Mouse (Mus musculus) spleen, postnatal 10 days (tissue): ENCODE measurements around the gene Prkca.
A peak's percentile ranks its signal among the peaks of the same experiment; 100 is the strongest.

Source experiments
- DNase-seq, 2 experiments: peaks; one replicate each; pipeline ENCODE4 v3.0.0; 2021 to 2022; ENCODE audit warnings: low spot score in 2 of 2

The Prkca gene

DNA sequence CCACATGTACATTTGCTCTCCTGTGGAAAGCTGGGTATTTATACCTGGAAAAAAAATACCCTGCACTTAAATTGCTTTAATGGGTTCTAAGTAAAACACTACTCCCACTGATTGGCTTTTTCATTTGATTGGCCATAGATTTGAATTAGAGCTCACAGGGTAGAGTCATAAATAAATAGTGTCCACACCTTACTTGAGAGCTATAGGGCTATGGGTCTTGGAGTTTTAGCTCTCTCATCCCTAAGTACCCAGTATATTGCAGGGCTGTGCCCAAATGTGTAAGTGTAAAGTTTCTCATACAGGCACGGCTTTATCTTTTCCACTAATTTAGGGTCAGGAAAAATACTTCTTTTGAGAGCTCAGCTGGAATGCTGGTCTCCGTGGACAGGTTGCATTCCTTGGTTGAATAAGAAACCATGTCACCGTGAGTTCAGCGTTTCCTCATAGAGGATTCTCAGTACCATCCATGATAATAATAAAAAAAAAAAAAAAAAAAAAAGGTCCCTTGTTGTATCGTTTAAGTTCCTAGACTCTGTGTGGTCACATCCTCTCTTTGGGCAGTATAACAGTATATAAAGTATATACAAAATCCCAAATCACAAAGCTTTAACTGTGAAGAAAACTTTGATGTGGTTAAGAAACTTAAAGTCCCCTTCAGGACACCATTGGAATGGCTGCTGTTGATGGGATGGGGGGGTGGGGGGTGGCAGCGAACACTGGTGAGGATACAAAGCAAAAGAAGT is 82.8 kb downstream of the Prkca start:
- DNase-seq, result no peak

DNA sequence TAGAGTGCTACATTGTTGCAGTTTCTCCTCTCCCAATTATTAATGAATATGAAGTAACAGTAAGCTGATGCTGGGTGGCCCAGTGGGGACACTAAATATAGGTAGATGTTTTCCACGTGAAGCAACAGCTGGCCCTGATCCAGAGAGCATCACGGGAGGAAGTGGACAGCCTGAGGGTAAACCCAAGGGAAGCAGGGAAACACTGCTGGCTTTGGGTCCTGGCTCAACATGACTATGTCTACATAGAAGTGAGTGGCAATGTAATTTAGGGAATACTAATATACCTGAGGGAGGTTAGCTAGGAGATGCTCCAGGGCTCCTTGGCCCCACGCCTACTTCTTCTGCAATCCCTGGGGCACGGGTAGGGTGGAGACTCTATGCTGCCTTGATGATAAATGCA is 84.3 kb downstream of the Prkca start:
- no peak for DNase-seq

DNA sequence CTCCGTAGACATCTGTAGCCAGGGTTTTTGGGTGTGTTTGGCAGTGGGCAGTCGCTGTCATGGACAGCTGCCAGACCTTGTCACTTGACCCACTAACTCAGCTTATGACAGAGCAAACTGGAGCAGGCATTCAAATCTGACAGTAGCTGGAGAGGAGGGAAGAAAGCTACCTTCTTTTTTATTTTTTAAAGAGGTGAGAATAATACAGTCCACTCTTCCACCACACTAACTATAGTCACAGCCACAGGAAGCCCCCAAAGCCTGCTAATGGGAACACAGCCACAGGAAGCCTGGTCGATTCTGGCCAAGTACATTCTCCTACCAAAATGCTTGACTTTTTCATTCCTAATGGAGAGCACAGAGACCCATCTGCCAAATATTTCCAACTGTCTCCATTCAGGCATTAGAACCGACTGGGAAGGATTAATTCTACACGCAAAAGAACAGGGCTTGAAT is 84.9 kb downstream of the Prkca start:
- DNase-seq, result no peak

DNA sequence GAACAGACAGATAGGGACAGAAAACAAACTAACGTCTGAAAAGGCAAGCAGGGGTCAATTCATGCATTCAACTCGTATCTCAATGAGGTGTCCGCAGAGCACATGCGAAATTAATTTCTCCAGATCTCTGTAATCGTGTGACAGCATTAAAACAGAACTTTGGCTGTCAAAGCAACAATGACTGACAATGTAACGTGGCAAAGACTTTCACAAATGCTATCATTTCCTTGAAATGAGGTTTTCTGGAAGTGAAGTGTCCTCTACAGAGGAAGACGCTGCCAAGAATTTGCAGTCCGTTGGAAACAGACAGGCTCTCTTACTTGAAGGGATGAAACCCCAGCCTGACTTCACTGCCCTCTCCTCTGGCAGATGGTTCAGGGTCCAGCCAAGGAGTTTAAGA is 85.8 kb downstream of the Prkca start:
- DNase-seq, result no peak

DNA sequence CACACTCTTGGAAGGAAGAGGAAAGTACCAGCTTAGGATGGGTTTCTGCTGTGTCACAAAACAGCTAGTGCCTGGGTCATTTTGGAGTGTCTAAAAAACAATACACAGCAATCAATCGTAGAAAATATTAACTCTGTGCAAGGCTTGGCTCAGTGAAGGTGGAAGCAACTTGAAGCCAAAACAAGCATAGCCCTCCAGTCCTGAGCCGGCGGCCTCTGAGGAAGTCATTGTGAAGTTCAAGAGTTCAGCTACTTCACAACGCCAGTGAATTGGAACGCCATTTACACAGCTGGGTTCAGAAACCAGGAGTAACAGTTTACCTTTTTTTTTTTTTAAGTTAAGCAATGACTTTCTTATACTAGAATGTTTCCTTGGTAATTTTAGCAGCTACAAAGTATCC is 89.0 kb downstream of the Prkca start:
- DNase-seq, result peak in 1 of 2 experiments; percentile 36

DNA sequence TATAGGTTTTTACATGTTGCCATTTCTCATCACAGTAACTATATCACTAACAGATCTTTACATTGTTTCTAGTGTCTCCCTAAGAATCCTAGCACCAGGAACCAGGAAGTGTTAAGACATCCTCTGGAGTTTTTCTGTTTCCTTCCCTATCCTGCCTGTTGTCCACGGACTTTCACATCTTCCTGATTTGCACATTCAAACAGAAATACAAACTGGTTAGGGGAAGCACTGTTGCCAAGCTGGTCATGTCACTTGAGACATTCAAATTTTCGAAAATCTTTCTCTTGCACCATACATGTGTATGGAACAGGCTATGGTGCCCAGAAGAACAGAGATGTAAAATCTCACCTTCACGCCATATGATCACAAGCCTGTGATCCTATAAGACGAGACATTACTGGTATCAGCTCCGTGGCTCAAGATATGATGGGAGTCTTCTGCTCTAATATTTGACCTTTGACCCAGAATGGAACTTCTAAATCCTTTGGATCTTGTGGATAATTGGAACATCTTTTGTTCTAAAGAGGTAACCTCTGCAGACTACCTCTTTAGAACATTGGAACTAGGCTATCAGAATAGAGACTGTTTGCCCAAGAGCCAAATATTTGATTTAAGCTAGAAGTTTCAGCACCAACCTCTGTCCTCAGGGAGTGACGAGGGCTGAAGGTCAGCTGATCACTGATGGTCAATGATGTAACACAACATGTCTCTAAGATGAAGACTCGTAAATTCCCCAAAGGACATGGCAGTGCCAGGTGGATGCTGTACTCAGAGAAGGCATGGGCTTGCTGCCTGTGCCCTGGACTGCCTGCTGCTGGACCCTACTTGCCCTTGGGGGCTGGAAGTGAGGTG is 91.6 kb downstream of the Prkca start:
- DNase-seq, result no peak

DNA sequence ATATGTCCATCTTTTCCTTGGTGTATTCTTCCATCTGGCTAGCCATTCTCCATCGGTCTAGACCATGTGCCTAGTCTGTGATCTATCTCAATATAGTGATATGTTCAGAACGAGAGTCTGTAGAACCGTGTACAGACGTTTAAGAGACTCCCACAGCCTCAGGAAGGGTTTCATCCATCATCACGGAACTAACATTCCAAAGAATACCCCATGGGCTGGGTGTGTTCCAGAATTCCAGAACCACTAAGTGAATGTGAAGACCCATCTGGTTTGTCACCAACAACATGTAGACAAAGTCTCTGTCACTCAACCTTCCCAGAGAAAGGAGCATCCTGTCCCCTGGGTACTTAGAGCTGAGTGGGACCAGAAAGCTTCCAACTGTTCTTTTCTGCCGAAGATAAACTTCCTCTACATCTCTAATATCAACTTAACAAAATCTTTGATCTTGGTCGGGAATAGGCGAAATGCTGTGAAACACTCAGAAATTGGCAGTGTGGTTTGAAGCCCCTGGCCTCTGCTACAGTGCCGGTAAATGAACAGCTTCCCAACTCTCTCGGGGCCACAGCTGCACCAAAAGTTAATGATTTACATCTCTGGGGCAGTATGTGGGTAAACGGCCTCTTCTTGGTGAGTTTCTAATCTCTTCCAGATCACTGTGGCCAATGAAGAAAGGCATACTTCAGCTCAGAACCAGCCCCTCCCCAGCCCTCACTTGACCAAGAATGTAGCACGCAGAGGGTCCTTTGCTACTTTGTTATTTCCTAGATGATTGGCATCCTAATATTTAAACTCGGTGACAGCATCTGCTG is 92.7 kb downstream of the Prkca start:
- DNase-seq, result no peak

DNA sequence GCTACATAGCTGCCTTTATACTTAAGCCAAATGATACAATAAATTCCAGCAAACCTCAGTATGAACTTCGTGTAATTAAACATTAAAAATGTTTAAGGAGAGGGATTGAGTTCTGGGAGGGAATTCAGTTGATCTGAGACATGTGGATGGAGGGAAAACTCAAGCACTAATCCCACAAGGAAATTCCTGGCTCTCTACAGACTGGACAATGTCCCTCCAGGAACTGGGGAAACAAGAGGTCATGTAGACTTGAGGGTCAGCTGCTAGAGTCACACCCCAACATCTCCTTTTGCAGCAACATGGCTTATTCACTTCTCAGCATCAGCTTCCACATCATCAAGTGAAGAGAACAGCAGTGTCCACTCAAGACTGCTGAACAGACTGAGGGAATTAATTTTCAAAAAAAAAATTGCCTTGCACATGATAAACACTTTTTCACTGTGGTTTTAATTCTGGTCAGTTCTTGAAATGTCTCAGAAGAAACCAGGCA is 93.5 kb downstream of the Prkca start:
- no peak for DNase-seq

DNA sequence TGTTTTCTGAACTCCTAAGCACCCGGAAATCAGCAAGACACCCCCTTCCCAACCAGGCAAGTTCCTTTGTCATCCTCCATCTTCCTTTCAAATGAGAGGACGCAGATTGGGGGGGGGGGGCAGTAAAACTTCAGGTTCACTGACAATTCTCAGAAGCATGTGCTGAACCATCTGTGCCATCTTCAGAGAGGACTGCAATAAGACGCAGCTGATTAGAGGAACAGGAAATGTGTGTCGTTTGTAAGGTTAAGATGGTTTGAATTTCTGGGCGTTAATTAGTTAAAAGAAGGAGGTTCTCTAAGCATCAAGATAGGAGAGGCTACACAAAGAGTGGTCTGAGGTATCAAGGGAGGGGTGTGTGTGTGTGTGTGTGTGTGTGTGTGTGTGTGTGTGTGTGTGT is 94.2 kb downstream of the Prkca start:
- no peak for DNase-seq

DNA sequence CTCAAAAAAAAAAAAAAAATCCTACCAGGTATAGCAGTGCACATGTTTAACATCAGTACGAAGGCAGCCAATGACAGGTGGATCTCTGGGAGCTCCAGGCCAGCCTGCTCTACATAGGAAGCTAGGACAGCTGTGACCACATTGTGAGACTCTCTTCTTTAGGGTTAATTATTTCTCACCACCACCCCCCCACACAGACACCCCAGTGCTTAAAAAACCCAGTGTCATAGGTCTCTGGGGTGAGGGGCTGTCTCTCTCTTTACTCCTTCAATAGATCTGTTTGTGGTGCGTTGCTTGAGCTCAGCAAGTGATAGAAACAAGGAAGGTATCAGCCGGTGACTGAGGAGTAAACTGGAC is 94.7 kb downstream of the Prkca start:
- no peak for DNase-seq

DNA sequence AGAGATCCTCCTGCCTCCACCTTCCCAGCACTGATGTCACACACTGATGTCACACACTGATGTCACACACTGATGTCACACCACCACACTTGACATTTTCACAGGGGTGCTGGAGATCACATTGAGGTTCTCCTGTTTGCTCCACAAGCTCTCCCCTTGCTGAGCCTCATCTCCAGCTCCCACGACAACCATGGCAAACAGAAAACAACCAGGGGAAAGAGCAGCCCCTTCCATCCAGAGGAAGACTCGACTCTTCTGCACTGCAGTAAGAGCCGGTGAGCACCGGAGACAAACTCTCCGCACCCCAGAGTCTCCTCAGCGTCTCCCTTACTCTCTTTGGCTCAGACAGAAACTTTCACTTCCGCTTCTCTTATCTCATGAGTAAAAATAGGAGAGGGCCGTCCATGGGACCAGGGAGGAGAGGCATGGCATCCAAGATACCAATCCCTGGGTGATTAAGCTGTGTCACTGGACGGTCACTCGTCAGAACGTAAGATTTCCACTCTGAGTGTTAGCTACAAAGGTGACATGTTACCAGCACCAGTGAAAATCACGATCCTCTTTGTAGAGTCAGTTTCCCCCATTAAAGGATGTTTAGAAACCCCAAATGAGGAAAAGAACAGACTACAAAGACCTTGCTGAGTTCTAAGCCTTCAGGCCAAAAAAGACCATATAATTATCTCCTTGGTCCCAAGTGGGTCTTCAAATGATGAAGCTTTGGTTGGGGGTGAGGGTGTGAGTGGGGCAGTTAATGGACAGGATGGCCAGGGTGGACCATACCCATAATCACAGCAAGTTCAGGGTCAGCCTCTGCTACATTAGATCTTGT is 95.3 kb downstream of the Prkca start:
- peak in 1 of 2 experiments; percentile 35 for DNase-seq

DNA sequence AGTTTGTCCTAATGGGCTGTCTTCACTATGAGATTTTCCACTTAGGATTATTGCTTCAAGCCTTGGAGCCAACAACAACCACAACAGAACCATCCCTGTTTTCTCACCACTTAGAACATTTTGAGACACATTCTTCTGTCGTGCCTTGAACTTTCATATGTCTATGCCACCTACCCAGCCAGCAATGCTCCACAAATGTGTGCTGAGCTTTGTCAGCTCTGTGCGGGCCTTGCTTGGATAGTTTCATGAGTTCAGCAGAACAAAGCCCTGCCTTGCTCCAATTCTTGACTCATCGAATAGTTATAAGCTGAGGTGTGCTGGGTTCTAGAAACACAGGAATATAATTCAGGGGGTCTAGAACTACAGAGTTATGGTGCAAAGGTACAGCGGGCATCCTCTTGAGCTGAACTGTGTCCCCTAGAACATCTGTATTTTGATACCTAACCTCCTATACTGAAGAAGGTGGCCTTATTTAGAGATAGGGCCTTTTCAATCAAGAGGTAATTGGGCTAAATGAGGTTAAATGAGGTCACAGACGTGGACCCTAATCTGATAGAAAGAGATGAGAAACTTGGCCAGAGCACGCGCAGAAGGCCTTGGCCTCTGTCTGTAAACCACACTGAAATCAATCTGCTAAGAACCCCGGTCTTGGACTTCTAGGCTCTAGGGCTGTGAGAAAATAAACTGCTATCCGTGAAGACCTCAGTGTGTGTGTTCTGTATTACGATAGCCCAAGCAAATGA is 96.4 kb downstream of the Prkca start:
- DNase-seq, result no peak

DNA sequence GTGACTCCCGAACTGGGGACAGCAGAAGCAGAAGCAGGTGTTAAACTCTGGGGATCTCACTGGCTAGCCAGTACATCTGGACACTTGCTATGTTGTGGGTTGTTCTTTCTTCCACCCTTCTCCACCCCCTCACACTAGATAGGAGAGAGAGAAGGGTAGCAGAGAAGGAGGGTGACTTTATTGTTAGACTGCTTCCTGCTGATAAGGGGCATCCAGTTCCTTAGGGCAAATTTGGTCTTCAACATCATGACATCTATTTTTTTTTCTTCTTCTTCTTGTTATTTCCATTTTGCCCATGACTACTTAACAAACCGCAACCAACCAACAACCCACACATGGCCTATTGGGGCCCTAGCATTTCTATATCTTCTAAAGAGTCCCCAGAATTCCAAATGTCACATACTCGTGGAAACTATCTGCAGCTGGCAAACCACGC is 97.4 kb downstream of the Prkca start:
- DNase-seq, result no peak

DNA sequence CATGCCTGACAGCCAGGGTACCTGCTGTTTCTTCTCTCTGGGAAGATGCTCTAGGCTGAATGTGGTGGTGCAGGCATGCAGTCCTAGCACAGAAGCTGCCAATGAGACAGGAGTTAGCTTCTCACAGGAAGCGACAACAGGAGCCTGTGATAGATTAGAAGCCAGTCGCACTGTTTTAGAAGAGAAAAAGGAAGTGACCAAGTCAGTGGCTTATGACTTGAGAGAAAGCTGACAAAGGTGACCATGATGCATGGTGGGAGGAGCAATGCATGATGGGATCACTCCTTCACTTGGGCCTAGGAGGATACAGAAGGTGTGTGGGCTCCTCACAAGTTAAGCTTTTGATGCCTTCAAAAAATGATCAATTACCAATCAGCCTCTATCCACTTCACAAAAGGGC is 99.5 kb downstream of the Prkca start:
- no peak for DNase-seq

DNA sequence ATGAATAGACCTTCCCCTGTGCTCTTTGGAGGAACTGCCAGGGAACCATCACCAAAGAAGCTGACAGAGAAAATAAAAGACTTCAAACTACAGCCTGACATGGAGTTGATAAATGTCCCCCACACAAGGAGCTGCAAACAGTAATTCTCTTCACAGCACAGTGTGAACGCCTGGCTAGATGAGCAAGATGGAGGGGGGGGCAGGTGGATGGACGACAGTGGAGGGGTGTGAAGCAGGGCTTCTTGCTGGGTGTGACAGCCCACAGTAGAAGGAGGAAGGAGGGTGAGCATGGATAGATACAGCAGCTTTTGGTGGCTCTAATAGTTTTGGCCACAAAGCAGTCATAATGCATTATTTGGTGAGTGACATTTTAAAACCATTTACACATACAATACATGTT is 100.1 kb downstream of the Prkca start:
- no peak for DNase-seq

DNA sequence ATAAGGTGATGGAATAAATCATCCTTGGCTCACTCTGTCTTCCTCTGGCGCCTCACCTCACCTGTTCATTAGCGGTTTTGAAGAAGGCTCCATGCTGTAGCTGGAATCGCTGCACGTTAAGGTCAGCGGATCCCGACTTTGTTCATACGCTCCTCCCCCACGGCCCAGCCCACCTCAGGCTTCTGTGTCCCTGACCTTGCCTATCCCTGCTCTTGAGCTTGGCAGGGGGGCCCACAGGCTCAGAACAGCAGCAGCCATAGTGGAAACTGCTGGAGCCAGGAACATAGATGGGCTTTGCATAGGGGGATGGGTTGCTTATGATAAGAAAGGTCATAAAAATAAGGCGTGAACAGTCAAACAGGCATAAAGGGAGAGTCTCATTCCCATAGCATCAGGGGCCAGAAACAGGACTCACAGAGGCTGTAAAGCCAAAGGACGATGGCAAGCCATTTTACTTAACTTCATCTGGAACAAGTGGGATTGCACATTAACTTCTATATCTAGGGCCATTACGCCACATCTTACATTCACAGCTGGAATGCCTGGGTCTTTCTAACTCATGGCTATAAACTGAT is 102.7 kb downstream of the Prkca start:
- DNase-seq, result no peak

DNA sequence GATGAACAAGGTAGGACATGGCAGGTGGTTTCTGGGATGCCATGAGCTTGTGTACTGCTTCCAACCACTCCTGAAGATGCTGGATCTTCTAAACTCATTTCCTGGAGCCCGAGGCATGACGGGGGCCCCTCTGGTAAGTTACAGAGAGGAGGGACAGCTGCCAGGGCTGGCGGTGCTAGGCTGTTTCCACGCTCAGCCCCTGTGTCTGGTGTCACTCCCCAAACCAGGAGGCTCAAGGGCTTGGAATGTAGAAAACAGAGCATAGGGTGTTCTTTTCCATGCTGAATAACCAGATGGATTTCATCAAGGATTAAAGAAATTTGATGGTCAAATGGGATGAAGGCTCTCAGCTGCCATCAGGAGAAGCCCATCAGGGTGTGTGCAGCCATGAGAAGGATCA is 104.6 kb downstream of the Prkca start:
- no peak for DNase-seq

DNA sequence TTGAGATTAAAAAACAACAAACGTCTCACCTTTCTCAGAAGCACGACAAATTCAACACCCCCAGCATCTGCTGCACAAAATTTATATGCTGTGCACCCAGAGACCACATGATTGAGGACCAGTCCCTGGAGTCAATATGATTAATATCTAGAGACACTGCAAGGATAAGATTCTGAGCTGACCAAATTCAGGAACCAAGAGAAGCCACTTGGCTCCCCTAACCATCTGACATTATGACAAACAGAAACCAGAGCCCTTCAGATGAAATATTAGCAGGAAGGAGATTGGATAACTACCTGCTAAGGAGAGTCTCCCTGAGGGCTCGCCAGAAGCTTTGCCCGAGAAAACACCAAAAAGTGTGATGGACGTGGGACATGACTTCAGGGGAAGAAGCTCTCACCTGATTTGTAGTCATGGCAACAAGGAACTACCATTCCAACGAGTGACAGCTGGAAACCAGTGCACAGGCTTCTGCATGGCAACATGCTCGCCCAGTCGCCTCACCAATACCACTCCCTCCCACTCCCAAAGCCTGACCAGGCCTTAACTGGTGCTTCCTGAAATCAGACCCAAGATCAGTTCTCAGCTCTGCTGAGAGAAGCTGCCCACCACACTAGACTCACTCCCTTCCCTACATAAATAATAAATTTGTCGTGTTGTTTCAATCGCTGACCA is 106.8 kb downstream of the Prkca start:
- no peak for DNase-seq

DNA sequence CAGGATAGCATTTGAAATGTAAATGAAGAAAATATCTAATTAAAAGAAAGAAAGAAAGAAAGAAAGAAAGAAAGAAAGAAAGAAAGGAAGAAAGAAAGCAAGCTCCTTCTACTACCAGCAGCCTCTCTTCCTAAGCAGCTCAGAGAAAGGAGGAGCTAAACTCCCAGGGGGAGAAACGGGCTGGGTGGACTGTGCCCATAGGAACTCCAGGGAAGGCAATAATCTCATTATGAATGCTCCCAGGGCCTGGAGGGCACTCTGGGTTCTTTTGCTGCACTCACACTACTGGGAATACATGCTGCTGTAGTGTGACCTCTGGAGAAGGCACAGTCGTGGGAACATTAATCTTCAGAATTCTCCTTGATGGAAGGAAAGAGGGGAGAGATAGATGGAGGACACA is 107.5 kb downstream of the Prkca start:
- no peak for DNase-seq
